Mouse (Mus musculus) CH12.LX (cell line): ENCODE measurements at regions not wholly inside any gene's neighbourhood (a gene's known extent, or its start where the extent isn't known, plus 50 kb on each side); places are given as distances from the start of the nearest gene placed in this dataset.

ENCODE experiments used
- DNase-seq: peaks from one replicate; pipeline ENCODE4 v3.0.0-alpha.2; 2013; ENCODE audit errors: extremely low read depth
- H3K27ac ChIP-seq: 2 replicates; pipeline ENCODE4 v1.5.1; 2012; ENCODE audit warnings: low read depth, mild to moderate bottlenecking, control low read depth, moderate library complexity; ENCODE audit not compliant: insufficient read depth
- H3K27me3 ChIP-seq: replicated peaks from 2 replicates; pipeline ENCODE3; 2012; ENCODE audit warnings: inconsistent platforms
- H3K36me3 ChIP-seq, 2 experiments: replicated peaks in 1 of 2; 2 replicates each; pipeline versions ENCODE3 to v1.6.1; 2012; ENCODE audit warnings: inconsistent platforms in 1 of 2, low read length in 1 of 2, mild to moderate bottlenecking in 1 of 2, mixed read lengths in 1 of 2, moderate library complexity in 1 of 2; ENCODE audit not compliant: control insufficient read depth in 1 of 2, insufficient read depth in 1 of 2
- H3K4me1 ChIP-seq, 2 experiments: 2 replicates each; pipeline ENCODE4 v1.6.1; 2012; ENCODE audit warnings: inconsistent platforms in 1 of 2, moderate library complexity in 1 of 2; ENCODE audit not compliant: insufficient read depth in 2 of 2, control insufficient read depth in 1 of 2
- H3K4me2 ChIP-seq: 2 replicates; pipeline ENCODE4 v1.6.1; 2012; ENCODE audit warnings: low read depth, mild to moderate bottlenecking, control low read depth; ENCODE audit not compliant: poor library complexity, insufficient read depth, severe bottlenecking
- H3K4me3 ChIP-seq, 3 experiments: fragments of 150-350 bp in 1 of 3; sonication (generic) in 1 of 3; replicated peaks in 1 of 3; 2 replicates each; pipeline versions ENCODE3 to v1.5.1; 2011 to 2012; ENCODE audit warnings: low read depth in 2 of 3, low read length in 2 of 3, mild to moderate bottlenecking in 2 of 3, moderate library complexity in 2 of 3, control low read depth in 1 of 3, improper control_type of control experiment in 1 of 3, inconsistent platforms in 1 of 3, mixed read lengths in 1 of 3; ENCODE audit not compliant: poor library complexity in 1 of 3
- H3K79me2 ChIP-seq: replicated peaks from 2 replicates; pipeline ENCODE4 v1.6.1; 2012; ENCODE audit warnings: mild to moderate bottlenecking, moderate library complexity; ENCODE audit not compliant: control insufficient read depth, poor library complexity, insufficient read depth, severe bottlenecking; ENCODE audit errors: extremely low read depth
- H3K9ac ChIP-seq: 2 replicates; pipeline ENCODE4 v1.6.1; 2012; ENCODE audit warnings: low read depth, mild to moderate bottlenecking, control low read depth, moderate library complexity; ENCODE audit not compliant: insufficient read depth
- H3K9me3 ChIP-seq: replicated peaks from 2 replicates; pipeline ENCODE3; 2012; ENCODE audit warnings: low read length, inconsistent platforms, mixed read lengths
- E2F4 ChIP-seq: IDR thresholded peaks from 2 replicates; pipeline ENCODE4 v1.6.1; 2011; ENCODE audit warnings: low read depth, low read length, improper control_type of control experiment; ENCODE audit not compliant: insufficient replicate concordance
- HCFC1 ChIP-seq: IDR thresholded peaks from 2 replicates; pipeline ENCODE4 v1.6.1; 2012; ENCODE audit warnings: low read depth, mild to moderate bottlenecking, inconsistent platforms, low read length, improper control_type of control experiment
- JUN ChIP-seq: IDR thresholded peaks from 2 replicates; pipeline ENCODE4 v1.6.1; 2011; ENCODE audit warnings: low read depth, mild to moderate bottlenecking, low read length, improper control_type of control experiment, moderate library complexity; ENCODE audit not compliant: insufficient read depth
- MAFK ChIP-seq: IDR thresholded peaks from 2 replicates; pipeline ENCODE4 v1.6.1; 2011; ENCODE audit warnings: low read length, improper control_type of control experiment; ENCODE audit not compliant: insufficient replicate concordance
- MAX ChIP-seq: IDR thresholded peaks from 2 replicates; pipeline ENCODE4 v1.6.1; 2011; ENCODE audit warnings: low read length, improper control_type of control experiment
- MAZ ChIP-seq: IDR thresholded peaks from 2 replicates; pipeline ENCODE4 v1.6.1; 2012; ENCODE audit warnings: low read depth, mild to moderate bottlenecking, inconsistent platforms, low read length, improper control_type of control experiment, moderate library complexity
- MEF2A ChIP-seq: IDR thresholded peaks from 2 replicates; pipeline ENCODE4 v1.6.1; 2014; ENCODE audit warnings: low read depth, mild to moderate bottlenecking, inconsistent platforms, low read length, improper control_type of control experiment, borderline replicate concordance
- NELFE ChIP-seq: IDR thresholded peaks from 2 replicates; pipeline ENCODE4 v1.6.1; 2011; ENCODE audit warnings: low read depth, low read length, improper control_type of control experiment
- NRF1 ChIP-seq: IDR thresholded peaks from 2 replicates; pipeline ENCODE4 v1.6.1; 2014; ENCODE audit warnings: low read depth, mild to moderate bottlenecking, inconsistent platforms, low read length, improper control_type of control experiment, moderate library complexity
- PAX5 ChIP-seq: IDR thresholded peaks from 2 replicates; pipeline ENCODE4 v1.6.1; 2012; ENCODE audit warnings: low read length, inconsistent platforms, mixed read lengths
- POLR2AphosphoS2 ChIP-seq: IDR thresholded peaks from 2 replicates; pipeline ENCODE4 v1.6.1; 2011; ENCODE audit warnings: low read depth, low read length, improper control_type of control experiment
- SMC3 ChIP-seq: IDR thresholded peaks from 2 replicates; pipeline ENCODE4 v1.6.1; 2011; ENCODE audit warnings: low read depth, low read length, improper control_type of control experiment
- TCF12 ChIP-seq: IDR thresholded peaks from 2 replicates; pipeline ENCODE4 v1.6.1; 2014; ENCODE audit warnings: low read depth, mild to moderate bottlenecking, inconsistent platforms, low read length, improper control_type of control experiment
- UBTF ChIP-seq: IDR thresholded peaks from 2 replicates; pipeline ENCODE4 v1.6.1; 2012; ENCODE audit warnings: low read depth, mild to moderate bottlenecking, inconsistent platforms, low read length, improper control_type of control experiment, moderate library complexity
- USF1 ChIP-seq: IDR thresholded peaks from 2 replicates; pipeline ENCODE4 v1.6.1; 2014; ENCODE audit warnings: low read depth, mild to moderate bottlenecking, inconsistent platforms, low read length, improper control_type of control experiment
- ZC3H11A ChIP-seq: IDR thresholded peaks from 2 replicates; pipeline ENCODE4 v1.6.1; 2012; ENCODE audit warnings: low read depth, mild to moderate bottlenecking, inconsistent platforms, low read length, improper control_type of control experiment
- ZMIZ1 ChIP-seq: IDR thresholded peaks from 2 replicates; pipeline ENCODE4 v1.6.1; 2012; ENCODE audit warnings: low read depth, mild to moderate bottlenecking, inconsistent platforms, low read length, improper control_type of control experiment
- dilution Hi-C: fragments of 300-500 bp; cut with MboI; formaldehyde crosslinking; loops from 2 replicates; pipeline ENCODE4 v1.14.3; 2020; ENCODE audit warnings: low sequenced_read_pairs; ENCODE audit not compliant: extremely low pct_unique_long_range_greater_than_20kb, extremely low pct_ligation_motif_present
- in situ Hi-C: fragments of 300-500 bp; cut with MboI; formaldehyde crosslinking; loops from 3 replicates; pipeline ENCODE4 v1.14.3; 2019; ENCODE audit warnings: low sequenced_read_pairs, low pct_ligation_motif_present, low pct_unique_long_range_greater_than_20kb, mixed read lengths

DNA sequence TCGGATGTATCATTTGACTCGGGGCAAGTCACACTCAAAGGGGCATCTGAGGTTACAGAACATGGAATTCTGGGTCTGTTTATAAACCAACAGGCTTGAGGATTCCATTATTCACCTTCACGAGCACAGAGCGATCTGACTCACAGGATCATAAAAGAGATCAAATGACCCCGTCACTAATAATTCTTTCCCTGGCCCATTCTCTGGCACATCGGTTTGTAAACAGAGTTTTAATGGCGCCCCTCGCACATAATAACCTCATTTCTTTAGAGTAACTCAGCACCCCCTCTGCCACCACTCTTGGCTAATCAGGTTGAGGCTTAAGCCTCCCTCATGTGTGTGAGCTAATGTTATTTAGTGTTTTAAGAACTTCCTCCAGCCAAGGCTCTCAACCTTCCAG is 183.3 kb upstream of the Tbx3 start:
- Histone ChIP-seq H3K4me2 (no peak overlapping the region), H3K36me3 (no peaks in the 10 kb centered on the region), H3K4me3 (no peak overlapping the region), H3K79me2 (no peaks in the 10 kb centered on the region), H3K4me1 (no peaks in the 10 kb centered on the region), H3K27ac (no peak overlapping the region), H3K27me3 (no peaks in the 10 kb centered on the region), H3K9ac (no peak overlapping the region), H3K9me3 (peaks cover 92% of the 10 kb centered on the region)
- DNase-seq = no peak
- TF ChIP-seq NRF1 = no peak
- TF ChIP-seq MAZ = no peak
- no peak for TF ChIP-seq MEF2A
- no peak for TF ChIP-seq UBTF
- TF ChIP-seq POLR2AphosphoS2 = no peak
- TF ChIP-seq SMC3 = no peak
- no peak for TF ChIP-seq E2F4
- TF ChIP-seq USF1 = no peak
- no peak for TF ChIP-seq PAX5
- no peak for TF ChIP-seq ZC3H11A
- no peak for TF ChIP-seq MAX
- no peak for TF ChIP-seq ZMIZ1
- TF ChIP-seq JUN = no peak
- dilution Hi-C loops = no loop called here
- in situ Hi-C loops = no loop called here

DNA sequence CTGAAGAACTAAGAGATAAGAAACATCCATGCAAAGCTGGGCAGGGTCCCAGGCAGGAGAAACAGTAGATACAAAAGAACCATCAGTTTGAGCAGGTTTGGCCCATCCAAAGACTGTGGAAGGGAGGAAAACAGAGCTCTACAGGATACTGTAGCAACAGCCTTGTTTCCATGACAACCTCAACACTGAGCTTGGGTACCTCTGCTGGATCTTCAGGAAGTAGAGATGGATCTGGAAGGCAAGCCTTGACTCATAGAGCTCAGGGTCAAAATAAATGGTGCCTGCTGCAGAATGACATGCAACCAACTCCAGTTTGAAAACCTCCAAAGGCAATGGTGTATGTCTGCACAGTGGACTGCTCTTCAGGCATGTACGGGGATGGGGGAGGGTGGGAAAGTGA is 173.0 kb upstream of the Tbx3 start:
- no peaks in the 10 kb centered on the region for H3K79me2 ChIP-seq
- peaks cover 69% of the 10 kb centered on the region for H3K9me3 ChIP-seq
- in situ Hi-C loops (no loop called here), dilution Hi-C loops (no loop called here)
- no peaks in the 10 kb centered on the region for H3K4me1 ChIP-seq
- no peak overlapping the region for H3K9ac ChIP-seq
- no peak for DNase-seq
- H3K27me3 ChIP-seq = no peaks in the 10 kb centered on the region
- H3K36me3 ChIP-seq = no peaks in the 10 kb centered on the region
- no peak overlapping the region for H3K27ac ChIP-seq
- no peak overlapping the region for H3K4me2 ChIP-seq
- TF ChIP-seq HCFC1 (no peak), NELFE (no peak)
- no peak overlapping the region for H3K4me3 ChIP-seq

DNA sequence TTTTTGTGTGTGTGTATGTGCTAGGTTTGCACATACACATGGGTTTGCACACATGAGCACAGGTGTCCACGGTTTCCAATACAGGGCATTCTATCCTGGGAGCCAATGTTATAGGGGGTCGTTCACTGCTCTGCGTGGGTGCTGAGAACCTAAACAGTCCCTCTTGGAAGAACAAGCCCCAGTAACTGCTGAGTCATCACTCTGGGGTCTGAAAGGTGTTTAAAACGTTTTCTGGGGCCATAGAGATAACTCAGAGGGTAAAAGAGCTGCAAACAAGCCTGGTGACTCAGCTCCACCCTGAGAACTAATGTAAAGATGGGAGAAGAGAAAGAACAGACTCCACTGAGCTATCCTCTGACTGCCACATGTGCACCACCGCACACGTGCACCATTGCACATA is 172.0 kb upstream of the Tbx3 start:
- DNase-seq = no peak
- Histone ChIP-seq H3K9ac (no peak overlapping the region), H3K79me2 (no peaks in the 10 kb centered on the region), H3K4me3 (no peak overlapping the region), H3K4me2 (no peak overlapping the region), H3K27me3 (no peaks in the 10 kb centered on the region), H3K36me3 (no peaks in the 10 kb centered on the region), H3K4me1 (no peaks in the 10 kb centered on the region)
- dilution Hi-C loops = no loop called here
- no peak for TF ChIP-seq POLR2AphosphoS2
- 0 out of 2 replicates have a peak, but pooled peaks have one; percentile 39 for TF ChIP-seq MAFK
- TF ChIP-seq TCF12 = no peak
- TF ChIP-seq, all 38 proteins: peak for 1
- in situ Hi-C loops = no loop called here
- Histone ChIP-seq H3K27ac (no peak overlapping the region), H3K9me3 (peaks cover 75% of the 10 kb centered on the region)
